Mouse (Mus musculus) midbrain, postnatal 0 days (tissue): Measurements from ENCODE around the gene Ank2. TPM values are rescaled to one million over a fixed set of nuclear protein-coding genes. Genes with fewer than 3 reads are reported as not detected.

Experiments
- ATAC-seq: fragments of 200-750 bp; cut with Nextera tagmentation; 2 replicates; pipeline ENCODE4 v1.8.0; 2017; ENCODE audit warnings: moderate number of reproducible peaks, mild to moderate bottlenecking, moderate TSS enrichment, moderate library complexity; ENCODE audit not compliant: low FRiP score
- DNase-seq: peaks from one replicate; pipeline ENCODE4 v3.0.0-alpha.2; 2015; ENCODE audit warnings: low spot score
- H3K27ac ChIP-seq: fragments of 300-500 bp; sonication (generic); 2 replicates; pipeline ENCODE4 v1.5.1; 2014; ENCODE audit warnings: low read depth, mild to moderate bottlenecking, low read length, mixed read lengths
- H3K27me3 ChIP-seq: fragments of 300-500 bp; sonication (generic); 2 replicates; pipeline ENCODE4 v1.6.1; 2014; ENCODE audit warnings: low read length, control low read depth, mixed read lengths; ENCODE audit not compliant: insufficient read depth
- H3K36me3 ChIP-seq: fragments of 300-500 bp; sonication (generic); 2 replicates; pipeline ENCODE4 v1.6.1; 2014; ENCODE audit warnings: low read length, control low read depth, mixed read lengths; ENCODE audit not compliant: insufficient read depth
- H3K4me1 ChIP-seq: fragments of 300-500 bp; sonication (generic); 2 replicates; pipeline ENCODE4 v1.6.1; 2014; ENCODE audit warnings: mild to moderate bottlenecking, control low read depth, antibody characterized with exemption, low read length, mixed read lengths; ENCODE audit not compliant: insufficient read depth
- H3K4me2 ChIP-seq: fragments of 300-500 bp; sonication (generic); 2 replicates; pipeline ENCODE4 v1.6.1; 2014; ENCODE audit warnings: low read depth, mild to moderate bottlenecking, low read length, mixed read lengths; ENCODE audit not compliant: poor library complexity, severe bottlenecking
- H3K4me3 ChIP-seq: fragments of 300-500 bp; sonication (generic); 2 replicates; pipeline ENCODE4 v1.5.1; 2014; ENCODE audit warnings: low read depth, mild to moderate bottlenecking, low read length, moderate library complexity
- H3K9ac ChIP-seq: fragments of 300-500 bp; sonication (generic); replicated peaks from 2 replicates; pipeline ENCODE4 v1.6.1; 2014; ENCODE audit warnings: mild to moderate bottlenecking, low read length, moderate library complexity, mixed read lengths; ENCODE audit not compliant: poor library complexity, severe bottlenecking
- H3K9me3 ChIP-seq: fragments of 300-500 bp; sonication (generic); 2 replicates; pipeline ENCODE4 v1.6.1; 2016; ENCODE audit warnings: low read length, control low read depth
- CTCF ChIP-seq: IDR thresholded peaks from 2 replicates; pipeline ENCODE4 v1.5.1; 2016; ENCODE audit warnings: antibody characterized with exemption, mild to moderate bottlenecking
- WGBS: fragments of 180-500 bp; shearing (Covaris S2); extraction: QIAGEN DNeasy Blood & Tissue Kit; methylation state at CpG from one replicate; pipeline ENCODE4 v1.1.7; 2014; 5-methylcytosine and 5-hydroxymethylcytosine counted together
- polyA plus RNA-seq: library from polyadenylated mRNA; unstranded; fragments of >200 nt; fragmentation: Nextera tagmentation; extraction: Ambion mirVana; gene quantifications from 2 replicates; pipeline ENCODE4 v1.2.1, GENCODE M21; 2015
- total RNA-seq: library from RNA; depleted of rRNA; stranded (reverse); fragments of >200 nt; gene quantifications from 2 replicates; pipeline ENCODE4 v1.2.3, GENCODE M21; 2014

The Ank2 gene
- total and polyA plus RNA-seq, 2 experiments from 2014 or later = 200 to 623 TPM

GRCm38 (mm10) chr3:127369529-127369928 is 129.6 kb downstream of the Ank2 start:
- H3K9ac ChIP-seq = no peak overlapping the region
- DNase-seq = no peak
- no peaks in the 10 kb centered on the region for H3K36me3 ChIP-seq
- no peak overlapping the region for H3K27ac ChIP-seq
- no peak overlapping the region for H3K4me2 ChIP-seq
- 73% methylated on average over 6 of the region's 6 CpGs for WGBS
- no peaks in the 10 kb centered on the region for H3K4me1 ChIP-seq
- H3K4me3 ChIP-seq = no peak overlapping the region
- no peak for TF ChIP-seq CTCF
- H3K9me3 ChIP-seq = no peaks in the 10 kb centered on the region
- no peaks in the 10 kb centered on the region for H3K27me3 ChIP-seq
- ATAC-seq = no peak

DNA sequence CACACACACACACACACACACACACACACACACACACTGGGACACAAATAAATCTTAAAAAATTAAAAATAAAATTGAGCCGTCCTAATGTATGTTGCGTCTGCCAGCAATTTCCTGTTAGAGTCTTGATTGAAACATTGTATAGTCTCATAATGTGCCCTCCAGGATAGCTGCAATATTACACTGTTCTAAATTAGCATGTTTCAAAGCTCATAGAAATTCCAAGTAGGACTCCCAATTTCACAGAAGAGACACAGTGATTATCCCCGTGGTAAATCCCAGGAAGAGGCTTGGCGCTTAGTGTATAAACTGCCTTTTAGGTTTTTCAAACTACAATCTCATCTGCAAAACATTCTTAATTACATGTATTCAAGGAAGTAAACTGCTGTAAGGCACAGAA is 131.7 kb downstream of the Ank2 start:
- ATAC-seq (no peak), DNase-seq (no peak)
- TF ChIP-seq CTCF = no peak
- Histone ChIP-seq H3K9ac (no peak overlapping the region), H3K4me1 (no peaks in the 10 kb centered on the region), H3K27me3 (no peaks in the 10 kb centered on the region), H3K9me3 (no peaks in the 10 kb centered on the region), H3K36me3 (no peaks in the 10 kb centered on the region), H3K4me3 (no peak overlapping the region), H3K4me2 (no peak overlapping the region), H3K27ac (no peak overlapping the region)
- WGBS = 62% methylated on average over 4 of the region's 4 CpGs

DNA sequence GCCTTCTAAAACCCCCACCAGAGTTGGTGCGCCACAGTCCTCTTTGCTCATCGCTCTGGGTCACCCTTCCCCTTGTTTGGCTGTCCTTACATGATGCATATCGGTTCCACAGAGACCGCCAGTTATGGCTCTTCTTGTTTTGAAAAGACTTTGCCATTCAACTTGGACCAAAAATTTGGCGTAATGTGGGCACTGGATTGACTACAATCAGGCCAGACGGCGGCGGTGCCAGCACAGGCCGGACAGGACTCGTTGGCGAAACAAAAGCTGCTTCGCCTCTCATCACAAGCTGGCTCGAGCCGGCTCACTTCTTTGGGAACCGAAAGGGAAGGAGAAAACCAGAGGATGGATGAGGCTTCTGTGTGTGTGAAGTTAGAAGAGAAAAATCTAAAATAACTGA is 135.6 kb downstream of the Ank2 start:
- H3K9me3 ChIP-seq = no peaks in the 10 kb centered on the region
- no peak for TF ChIP-seq CTCF
- H3K27me3 ChIP-seq = no peaks in the 10 kb centered on the region
- no peak overlapping the region for H3K4me2 ChIP-seq
- no peak for ATAC-seq
- H3K4me1 ChIP-seq = no peaks in the 10 kb centered on the region
- H3K9ac ChIP-seq = no peak overlapping the region
- no peak overlapping the region for H3K27ac ChIP-seq
- H3K4me3 ChIP-seq = no peak overlapping the region
- H3K36me3 ChIP-seq = no peaks in the 10 kb centered on the region
- WGBS = 82% methylated on average over 15 of the region's 15 CpGs
- peak; percentile 58 for DNase-seq

- WGBS = 77% methylated on average over 9 of the region's 9 CpGs
- Histone ChIP-seq H3K4me1 (no peaks in the 10 kb centered on the region), H3K36me3 (no peaks in the 10 kb centered on the region), H3K4me3 (no peak overlapping the region), H3K27ac (no peak overlapping the region), H3K9ac (no peak overlapping the region), H3K9me3 (no peaks in the 10 kb centered on the region), H3K4me2 (no peak overlapping the region), H3K27me3 (no peaks in the 10 kb centered on the region)
- no peak for TF ChIP-seq CTCF
- ATAC-seq = no peak
- DNase-seq = no peak
These were observed 136.3 kb downstream of the Ank2 start for GRCm38 (mm10) chr3:127362611-127363393.

DNA sequence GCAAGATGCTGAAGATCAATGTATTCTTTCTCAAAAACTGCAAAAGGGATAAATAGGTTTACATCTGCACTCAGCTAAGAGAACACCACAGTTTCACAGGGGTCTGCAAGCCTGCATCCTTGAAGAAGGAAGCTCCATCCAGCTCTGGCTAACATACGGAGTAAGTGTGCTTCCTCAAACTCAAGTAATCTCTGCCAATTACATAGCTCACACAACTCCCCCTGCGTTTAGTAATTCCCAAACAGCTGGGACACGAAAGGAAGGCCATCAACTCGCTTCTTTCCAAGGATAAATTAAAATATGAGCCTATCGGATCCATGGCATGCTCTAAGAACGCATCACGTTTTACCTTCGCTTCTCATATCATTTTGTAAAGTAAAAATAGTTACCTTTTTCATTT is 137.3 kb downstream of the Ank2 start:
- no peak for DNase-seq
- no peak for ATAC-seq
- Histone ChIP-seq H3K9me3 (no peaks in the 10 kb centered on the region), H3K27me3 (no peaks in the 10 kb centered on the region), H3K27ac (no peak overlapping the region), H3K4me2 (no peak overlapping the region), H3K36me3 (no peaks in the 10 kb centered on the region), H3K4me1 (no peaks in the 10 kb centered on the region), H3K4me3 (no peak overlapping the region), H3K9ac (no peak overlapping the region)
- TF ChIP-seq CTCF = no peak
- 65% methylated on average over 8 of the region's 8 CpGs for WGBS

- 23% methylated on average over 5 of the region's 5 CpGs for WGBS
These were observed 137.8 kb downstream of the Ank2 start for GRCm38 (mm10) chr3:127361384-127361783.

More at GRCm38 (mm10) chr3:127361384-127361783, 137.8 kb downstream of the Ank2 start:
- Histone ChIP-seq H3K9ac (no peak overlapping the region), H3K4me3 (no peak overlapping the region), H3K9me3 (no peaks in the 10 kb centered on the region), H3K27ac (no peak overlapping the region), H3K4me1 (no peaks in the 10 kb centered on the region), H3K36me3 (no peaks in the 10 kb centered on the region), H3K27me3 (no peaks in the 10 kb centered on the region), H3K4me2 (no peak overlapping the region)
- no peak for TF ChIP-seq CTCF
- DNase-seq (no peak), ATAC-seq (no peak)
